ENCODE assay signal across 13 mouse cellular contexts in the genomic region with DNA sequence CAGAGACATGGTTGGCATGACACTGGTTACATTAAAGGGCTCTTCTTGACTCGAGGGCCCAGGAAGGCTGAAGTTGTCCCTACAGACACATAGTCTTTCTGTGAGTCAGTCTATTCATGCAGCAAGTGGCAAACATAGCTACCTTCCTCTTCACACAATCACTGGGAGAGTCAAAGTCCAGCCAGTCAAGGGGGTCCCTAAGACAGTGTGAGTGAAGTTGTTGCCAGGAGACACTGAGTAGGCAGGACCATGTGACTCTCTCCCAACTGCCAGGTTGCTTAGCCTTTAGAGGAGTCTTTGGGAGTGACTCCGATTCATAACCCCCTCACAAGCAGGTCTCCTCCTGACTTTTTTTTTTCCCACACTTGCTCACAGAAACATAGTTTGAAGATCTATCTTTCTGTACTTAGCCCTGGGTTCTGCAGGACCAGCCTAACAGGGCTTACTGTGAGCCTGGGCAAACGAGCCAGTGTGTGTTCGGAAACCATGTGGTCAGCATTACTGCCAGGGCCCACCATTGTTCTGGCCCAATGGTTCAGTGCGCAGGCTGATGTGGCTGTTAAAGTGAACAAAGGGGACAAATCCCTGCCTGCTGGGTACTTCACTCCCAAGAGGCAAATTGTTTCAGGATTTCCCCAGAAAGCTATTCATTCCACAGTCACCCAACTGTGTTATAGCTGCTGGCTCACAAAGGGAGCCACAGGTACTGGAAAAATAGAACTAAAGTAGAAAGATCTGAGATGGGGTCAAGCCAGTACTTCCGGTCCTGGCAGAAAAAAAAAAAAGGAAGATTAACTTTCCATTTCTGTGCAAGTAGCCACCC. TPM values are rescaled to one million over a fixed set of nuclear protein-coding genes. Genes with fewer than 3 reads are reported as not detected.
DNase-seq lines count a peak whose midpoint lies in the region; ATAC-seq lines count a peak whose summit lies in the region.
"Had no signal": no experiment of that assay in that cellular context is flagged by ENCODE, and none has a peak within 500 bp of the region (broad histone marks: within the 10 kb centered on the region; RNA-seq: fewer than 3 reads in every experiment).

No protein-coding gene starts in this region.

- no peak overlapping the region for H3K9ac ChIP-seq in forebrain, embryonic 12.5 days

- H3K27me3 ChIP-seq in forebrain, embryonic 12.5 days = peaks cover 52% of the 10 kb centered on the region
- H3K27me3 ChIP-seq in midbrain, embryonic 10.5 days (ENCODE audit: low read depth, poor library complexity, severe bottlenecking) = peaks cover 83% of the 10 kb centered on the region

- WGBS in forebrain, embryonic 12.5 days = 5% methylated on average over 6 of the region's 6 CpGs
- WGBS in midbrain, embryonic 10.5 days = 8% methylated on average over 6 of the region's 6 CpGs

- peaks cover 18% of the 10 kb centered on the region for H3K4me1 ChIP-seq in forebrain, embryonic 12.5 days
- peaks cover 34% of the 10 kb centered on the region for H3K4me1 ChIP-seq in midbrain, embryonic 10.5 days

- peak overlapping the region; percentile 15 for H3K4me2 ChIP-seq in forebrain, embryonic 12.5 days

- H3K4me3 ChIP-seq in forebrain, embryonic 12.5 days (replicated peaks) = no peak overlapping the region
- 0 out of 2 replicates have a peak overlapping the region, but pooled peaks have one; percentile 1 for H3K4me3 ChIP-seq in midbrain, embryonic 10.5 days

- intact Hi-C loops in left cerebral cortex, postnatal 4 days (cut with DNase I) = loop anchor here (5.0 kb wide), 1 partner anchor 218 kb away; no protein-coding TSS in a partner anchor
- intact Hi-C loops in left cerebral cortex, postnatal 25 days (cut with DNase I) = no loop called here

- H3K9me3 ChIP-seq in forebrain, embryonic 12.5 days = no peaks in the 10 kb centered on the region
- H3K9me3 ChIP-seq in midbrain, embryonic 10.5 days (replicated peaks) = no peaks in the 10 kb centered on the region

- ATAC-seq in forebrain, embryonic 12.5 days (ENCODE audit: low FRiP score) = peak; percentile 70

- DNase-seq in left cerebral cortex, postnatal 4 days = peak; percentile 46
- no peak for DNase-seq in left cerebral cortex, postnatal 25 days (ENCODE audit: low spot score in 2 of 2)
- peak; percentile 82 for DNase-seq in midbrain, embryonic 10.5 days (ENCODE audit: low spot score)
- DNase-seq in retina, postnatal 1 day = peak; percentile 65
- DNase-seq in testis, postnatal 14 days (ENCODE audit: low spot score) = no peak
- no peak for DNase-seq in layer of hippocampus, postnatal 14 days (ENCODE audit: low spot score in 2 of 2)
- no peak for DNase-seq in spleen, postnatal 36 days (ENCODE audit: low spot score in 2 of 2)
- DNase-seq: gastrocnemius, postnatal 10 days; kidney, postnatal 25 days; lung, postnatal 14 days had no signal

- H3K27ac ChIP-seq in forebrain, embryonic 12.5 days = no peak overlapping the region
- peak overlapping the region; percentile 76 for H3K27ac ChIP-seq in midbrain, embryonic 10.5 days (replicated peaks)

- H3K36me3 ChIP-seq in forebrain, embryonic 12.5 days (replicated peaks) = no peaks in the 10 kb centered on the region
- no peaks in the 10 kb centered on the region for H3K36me3 ChIP-seq in midbrain, embryonic 10.5 days

RNA-seq across cellular contexts. Expression of a gene that starts 11.1 kb away (rescaled TPM):
- total RNA-seq in left cerebral cortex, postnatal 4 days (2021) = not detected
- total RNA-seq in left cerebral cortex, postnatal 25 days (2021) = under 1 TPM in 1 of 2 experiments, not detected in 1; 0.44 TPM
- not detected in 2 replicates for polyA plus RNA-seq in forebrain, embryonic 12.5 days (2016; fragmentation: Nextera tagmentation; extraction: Ambion mirVana)
- 0.16 and 0.22 TPM in 2 replicates for polyA plus RNA-seq in midbrain, embryonic 10.5 days (2016; fragmentation: Nextera tagmentation; extraction: Ambion mirVana)
- not detected for total RNA-seq in layer of hippocampus, postnatal 14 days (2021)
- total RNA-seq: gastrocnemius, postnatal 10 days had no signal
- polyA plus RNA-seq: heart, postnatal 0 days; limb, embryonic 11.5 days had no signal

RNA-seq across cellular contexts. Expression of a gene that starts 57.2 kb away (rescaled TPM):
- 10 to 100 TPM; 10.9 to 11.8 TPM for total RNA-seq in left cerebral cortex, postnatal 4 days (2021)
- total RNA-seq in left cerebral cortex, postnatal 25 days (2021) = 10 to 100 TPM; 13.8 to 14.2 TPM
- 30.8 and 36.2 TPM in 2 replicates for polyA plus RNA-seq in forebrain, embryonic 12.5 days (2016; fragmentation: Nextera tagmentation; extraction: Ambion mirVana)
- 34.8 and 39.1 TPM in 2 replicates for polyA plus RNA-seq in midbrain, embryonic 10.5 days (2016; fragmentation: Nextera tagmentation; extraction: Ambion mirVana)
- 10 to 100 TPM; 15.7 to 16.1 TPM for total RNA-seq in layer of hippocampus, postnatal 14 days (2021)

RNA-seq across cellular contexts. Expression of a gene that starts 57.4 kb away (rescaled TPM):
- total RNA-seq in left cerebral cortex, postnatal 4 days (2021) = 10 to 100 TPM; 59.3 to 61.4 TPM
- 10 to 100 TPM; 78.6 to 82.0 TPM for total RNA-seq in left cerebral cortex, postnatal 25 days (2021)
- polyA plus RNA-seq in forebrain, embryonic 12.5 days (2016; fragmentation: Nextera tagmentation; extraction: Ambion mirVana) = 87.7 and 87.8 TPM in 2 replicates
- polyA plus RNA-seq in midbrain, embryonic 10.5 days (2016; fragmentation: Nextera tagmentation; extraction: Ambion mirVana) = 86.7 and 100 TPM in 2 replicates
- total RNA-seq in layer of hippocampus, postnatal 14 days (2021) = 10 to 100 TPM; 69.5 to 76.3 TPM

Comparison
In these comparisons a context has a peak if more than half of its experiments do, and no peak if none do; other contexts are left out.
1. DNase-seq: peak in left cerebral cortex, postnatal 4 days (single experiment), midbrain, embryonic 10.5 days (single experiment) and retina, postnatal 1 day (single experiment); none in left cerebral cortex, postnatal 25 days (0 of 2), testis, postnatal 14 days (single experiment), layer of hippocampus, postnatal 14 days (0 of 2) and spleen, postnatal 36 days (0 of 2).